ENCODE assay signal across 9 mouse cellular contexts in the genomic region with DNA sequence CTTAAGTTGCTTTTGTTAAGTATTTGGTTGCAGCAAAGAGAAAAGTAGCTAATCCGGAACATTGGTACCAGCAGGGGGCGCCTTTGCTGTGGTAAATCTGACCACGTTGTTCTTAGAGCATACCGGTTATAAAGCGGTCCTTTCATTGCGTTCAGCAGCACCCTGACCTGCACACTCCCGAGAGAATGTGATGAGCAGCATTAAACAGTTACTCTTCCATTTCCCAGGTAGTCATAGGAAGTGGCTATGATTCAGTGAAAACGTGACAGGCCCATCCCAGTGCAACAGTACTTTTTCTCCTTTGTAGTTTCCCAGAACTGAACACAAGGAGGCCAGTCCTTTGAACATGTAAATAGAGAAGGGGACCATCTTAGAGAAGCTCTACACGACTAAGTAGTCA. TPM values are rescaled to one million over a fixed set of nuclear protein-coding genes. Genes with fewer than 3 reads are reported as not detected.
A peak's percentile ranks its signal among the peaks of the same experiment; 100 is the strongest.
DNase-seq lines count a peak whose midpoint lies in the region; ATAC-seq and TF ChIP-seq lines count a peak whose summit lies in the region.
"Had no signal": no experiment of that assay in that cellular context is flagged by ENCODE, and none has a peak within 500 bp of the region (broad histone marks: within the 10 kb centered on the region; RNA-seq: fewer than 3 reads in every experiment).

No protein-coding gene starts in this region.

- peak; percentile 80 for DNase-seq in intestine, embryonic 14.5 days (ENCODE audit: low spot score)
- peak; percentile 75 for DNase-seq in brain, embryonic 14.5 days (ENCODE audit: low read depth)
- DNase-seq in hindbrain, postnatal 0 days (ENCODE audit: low spot score) = peak; percentile 60
- DNase-seq in limb, embryonic 11.5 days (ENCODE audit: low spot score) = peak; percentile 84
- DNase-seq in stomach, postnatal 0 days (ENCODE audit: low spot score) = peak; percentile 71

- H3K4me1 ChIP-seq in intestine, embryonic 14.5 days (replicated peaks; ENCODE audit: control insufficient read depth, insufficient read depth, low read length) = no peaks in the 10 kb centered on the region
- H3K4me1 ChIP-seq in intestine, embryonic 16.5 days (ENCODE audit: control insufficient read depth, insufficient read depth, low read length) = no peaks in the 10 kb centered on the region
- H3K4me1 ChIP-seq in hindbrain, postnatal 0 days (ENCODE audit: insufficient read depth, low read length) = no peaks in the 10 kb centered on the region
- no peaks in the 10 kb centered on the region for H3K4me1 ChIP-seq in limb, embryonic 11.5 days (ENCODE audit: control insufficient read depth, insufficient read depth, low read length)
- no peaks in the 10 kb centered on the region for H3K4me1 ChIP-seq in midbrain, embryonic 15.5 days
- H3K4me1 ChIP-seq in stomach, postnatal 0 days (replicated peaks; ENCODE audit: control insufficient read depth, insufficient read depth) = no peaks in the 10 kb centered on the region
- H3K4me1 ChIP-seq: embryonic facial prominence, embryonic 15.5 days had no signal

- H3K9ac ChIP-seq in intestine, embryonic 14.5 days (ENCODE audit: low read length) = no peak overlapping the region
- H3K9ac ChIP-seq in intestine, embryonic 16.5 days (ENCODE audit: low read depth, low read length) = no peak overlapping the region
- H3K9ac ChIP-seq in hindbrain, postnatal 0 days (replicated peaks; ENCODE audit: low read length) = no peak overlapping the region
- no peak overlapping the region for H3K9ac ChIP-seq in limb, embryonic 11.5 days (ENCODE audit: low read length)
- H3K9ac ChIP-seq in midbrain, embryonic 15.5 days = no peak overlapping the region
- no peak overlapping the region for H3K9ac ChIP-seq in stomach, postnatal 0 days (ENCODE audit: low read length)
- H3K9ac ChIP-seq: embryonic facial prominence, embryonic 15.5 days had no signal

- no peak for TF ChIP-seq EP300 in stomach, postnatal 0 days (optimal IDR thresholded peaks at IDR 0.05)

- peak; percentile 64; the same call in 1 of the 2 replicates for TF ChIP-seq CTCF in brain, embryonic 14.5 days (IDR thresholded peaks at IDR 0.05; ENCODE audit: borderline replicate concordance, extremely low read depth, insufficient read depth, insufficient read length)
- TF ChIP-seq CTCF in hindbrain, postnatal 0 days (IDR thresholded peaks at IDR 0.05; ENCODE audit: low read depth) = peak; percentile 66
- TF ChIP-seq CTCF in stomach, postnatal 0 days (IDR thresholded peaks at IDR 0.05; ENCODE audit: low read depth) = peak; percentile 80

- H3K27me3 ChIP-seq in intestine, embryonic 14.5 days (replicated peaks; ENCODE audit: control insufficient read depth, insufficient read depth, low read length) = no peaks in the 10 kb centered on the region
- H3K27me3 ChIP-seq in intestine, embryonic 16.5 days (replicated peaks; ENCODE audit: control insufficient read depth, insufficient read depth, low read length) = no peaks in the 10 kb centered on the region
- H3K27me3 ChIP-seq in hindbrain, postnatal 0 days (ENCODE audit: insufficient read depth, low read length) = no peaks in the 10 kb centered on the region
- H3K27me3 ChIP-seq in limb, embryonic 11.5 days (ENCODE audit: control insufficient read depth, insufficient read depth, low read length) = no peaks in the 10 kb centered on the region
- no peaks in the 10 kb centered on the region for H3K27me3 ChIP-seq in midbrain, embryonic 15.5 days (replicated peaks)
- no peaks in the 10 kb centered on the region for H3K27me3 ChIP-seq in stomach, postnatal 0 days (ENCODE audit: control insufficient read depth, insufficient read depth, low read length)
- H3K27me3 ChIP-seq: embryonic facial prominence, embryonic 15.5 days had no signal

- no peaks in the 10 kb centered on the region for H3K9me3 ChIP-seq in intestine, embryonic 14.5 days (ENCODE audit: control insufficient read depth, low read length)
- H3K9me3 ChIP-seq in intestine, embryonic 16.5 days (ENCODE audit: control insufficient read depth, low read length) = no peaks in the 10 kb centered on the region
- no peaks in the 10 kb centered on the region for H3K9me3 ChIP-seq in hindbrain, postnatal 0 days (ENCODE audit: low read length)
- no peaks in the 10 kb centered on the region for H3K9me3 ChIP-seq in limb, embryonic 11.5 days (ENCODE audit: control insufficient read depth, low read length)
- no peaks in the 10 kb centered on the region for H3K9me3 ChIP-seq in midbrain, embryonic 15.5 days
- H3K9me3 ChIP-seq in stomach, postnatal 0 days (ENCODE audit: control insufficient read depth, low read length) = no peaks in the 10 kb centered on the region
- H3K9me3 ChIP-seq: embryonic facial prominence, embryonic 15.5 days had no signal

- ATAC-seq in intestine, embryonic 14.5 days (replicated peaks; ENCODE audit: low FRiP score, low TSS enrichment, low read depth) = no peak
- no peak for ATAC-seq in intestine, embryonic 16.5 days
- peak; percentile 77 for ATAC-seq in frontal cortex, adult (ENCODE audit: low TSS enrichment)
- ATAC-seq in hindbrain, postnatal 0 days = no peak
- no peak for ATAC-seq in limb, embryonic 11.5 days (ENCODE audit: insufficient number of reproducible peaks, low FRiP score, low TSS enrichment, low read depth)
- ATAC-seq in midbrain, embryonic 15.5 days (replicated peaks) = no peak
- no peak for ATAC-seq in stomach, postnatal 0 days (ENCODE audit: low FRiP score, low TSS enrichment)

- TF ChIP-seq POLR2A in brain, embryonic 14.5 days (IDR thresholded peaks at IDR 0.05; ENCODE audit: borderline replicate concordance, extremely low read depth, insufficient read depth, insufficient read length, poor library complexity, severe bottlenecking) = no peak

- H3K36me3 ChIP-seq in intestine, embryonic 14.5 days (ENCODE audit: control insufficient read depth, insufficient read depth, low read length) = no peaks in the 10 kb centered on the region
- H3K36me3 ChIP-seq in intestine, embryonic 16.5 days (ENCODE audit: control insufficient read depth, insufficient read depth, low read length) = no peaks in the 10 kb centered on the region
- H3K36me3 ChIP-seq in hindbrain, postnatal 0 days (ENCODE audit: insufficient read depth, low read length) = no peaks in the 10 kb centered on the region
- H3K36me3 ChIP-seq in limb, embryonic 11.5 days (ENCODE audit: control insufficient read depth, insufficient read depth, low read length) = no peaks in the 10 kb centered on the region
- no peaks in the 10 kb centered on the region for H3K36me3 ChIP-seq in midbrain, embryonic 15.5 days (replicated peaks)
- H3K36me3 ChIP-seq in stomach, postnatal 0 days (ENCODE audit: control insufficient read depth, insufficient read depth, low read length) = no peaks in the 10 kb centered on the region
- H3K36me3 ChIP-seq: embryonic facial prominence, embryonic 15.5 days had no signal

- H3K27ac ChIP-seq in intestine, embryonic 14.5 days (ENCODE audit: low read depth) = no peak overlapping the region
- no peak overlapping the region for H3K27ac ChIP-seq in intestine, embryonic 16.5 days (ENCODE audit: low read length)
- no peak overlapping the region for H3K27ac ChIP-seq in hindbrain, postnatal 0 days
- no peak overlapping the region for H3K27ac ChIP-seq in limb, embryonic 11.5 days (replicated peaks; ENCODE audit: low read depth, low read length)
- H3K27ac ChIP-seq in midbrain, embryonic 15.5 days = no peak overlapping the region
- no peak overlapping the region for H3K27ac ChIP-seq in stomach, postnatal 0 days (replicated peaks)
- H3K27ac ChIP-seq: embryonic facial prominence, embryonic 15.5 days had no signal

- WGBS in intestine, embryonic 14.5 days = 7% methylated on average over 9 of the region's 9 CpGs
- WGBS in intestine, embryonic 16.5 days = 6% methylated on average over 9 of the region's 9 CpGs
- WGBS in hindbrain, postnatal 0 days = 6% methylated on average over 9 of the region's 9 CpGs
- 12% methylated on average over 9 of the region's 9 CpGs for WGBS in limb, embryonic 11.5 days
- 6% methylated on average over 9 of the region's 9 CpGs for WGBS in midbrain, embryonic 15.5 days
- 5% methylated on average over 9 of the region's 9 CpGs for WGBS in stomach, postnatal 0 days

- H3K4me2 ChIP-seq in intestine, embryonic 14.5 days (ENCODE audit: low read length) = no peak overlapping the region
- no peak overlapping the region for H3K4me2 ChIP-seq in intestine, embryonic 16.5 days (ENCODE audit: low read depth, low read length)
- H3K4me2 ChIP-seq in hindbrain, postnatal 0 days (ENCODE audit: low read depth, low read length) = no peak overlapping the region
- H3K4me2 ChIP-seq in limb, embryonic 11.5 days (ENCODE audit: low read depth, severe bottlenecking) = no peak overlapping the region
- H3K4me2 ChIP-seq in midbrain, embryonic 15.5 days = peak overlapping the region; percentile 14
- H3K4me2 ChIP-seq in stomach, postnatal 0 days (replicated peaks; ENCODE audit: low read depth) = no peak overlapping the region
- H3K4me2 ChIP-seq: embryonic facial prominence, embryonic 15.5 days had no signal

- H3K4me3 ChIP-seq in intestine, embryonic 14.5 days (ENCODE audit: low read depth, low read length) = no peak overlapping the region
- H3K4me3 ChIP-seq in intestine, embryonic 16.5 days (ENCODE audit: low read length) = no peak overlapping the region
- no peak overlapping the region for H3K4me3 ChIP-seq in hindbrain, postnatal 0 days (ENCODE audit: low read length)
- H3K4me3 ChIP-seq in limb, embryonic 11.5 days (ENCODE audit: low read depth, low read length) = no peak overlapping the region
- H3K4me3 ChIP-seq in midbrain, embryonic 15.5 days = no peak overlapping the region
- no peak overlapping the region for H3K4me3 ChIP-seq in stomach, postnatal 0 days (ENCODE audit: low read depth, low read length)
- H3K4me3 ChIP-seq: embryonic facial prominence, embryonic 15.5 days had no signal

RNA-seq across cellular contexts. Expression of gene Gbp2, which starts 19.8 kb away (rescaled TPM):
- 3.1 and 5.9 TPM in 2 replicates for polyA plus RNA-seq in intestine, embryonic 14.5 days (2014; fragmentation: Nextera tagmentation; extraction: Ambion mirVana)
- polyA plus RNA-seq in intestine, embryonic 16.5 days (2015; fragmentation: Nextera tagmentation; extraction: Ambion mirVana) = 3.7 and 4.0 TPM in 2 replicates
- 0.25 and 0.75 TPM in 2 replicates for polyA plus RNA-seq in brain, embryonic 14.5 days (2012; rRNA removed)
- total RNA-seq in hindbrain, postnatal 0 days (2014; rRNA removed) = 1.0 and 2.7 TPM in 2 replicates
- polyA plus RNA-seq in hindbrain, postnatal 0 days (2015; fragmentation: Nextera tagmentation; extraction: Ambion mirVana) = 1.3 TPM in 2 replicates
- 0.19 TPM in 1 of 2 replicates, not detected in the other for polyA plus RNA-seq in limb, embryonic 11.5 days (2014; fragmentation: Nextera tagmentation; extraction: Ambion mirVana)
- polyA plus RNA-seq in midbrain, embryonic 15.5 days (2015; fragmentation: Nextera tagmentation; extraction: Ambion mirVana) = 0.89 and 1.00 TPM in 2 replicates
- 2.8 and 3.7 TPM in 2 replicates for polyA plus RNA-seq in stomach, postnatal 0 days (2015; fragmentation: Nextera tagmentation; extraction: Ambion mirVana)

RNA-seq across cellular contexts. Expression of gene Gbp2b, which starts 45.6 kb away (rescaled TPM):
- polyA plus RNA-seq in intestine, embryonic 14.5 days (2014; fragmentation: Nextera tagmentation; extraction: Ambion mirVana) = 0.20 and 0.28 TPM in 2 replicates
- 0.61 and 1.0 TPM in 2 replicates for polyA plus RNA-seq in intestine, embryonic 16.5 days (2015; fragmentation: Nextera tagmentation; extraction: Ambion mirVana)
- not detected in 2 replicates for polyA plus RNA-seq in brain, embryonic 14.5 days (2012; rRNA removed)
- 0.31 TPM in 1 of 2 replicates, not detected in the other for total RNA-seq in hindbrain, postnatal 0 days (2014; rRNA removed)
- polyA plus RNA-seq in hindbrain, postnatal 0 days (2015; fragmentation: Nextera tagmentation; extraction: Ambion mirVana) = 0.18 and 0.24 TPM in 2 replicates
- polyA plus RNA-seq in limb, embryonic 11.5 days (2014; fragmentation: Nextera tagmentation; extraction: Ambion mirVana) = not detected in 2 replicates
- not detected in 2 replicates for polyA plus RNA-seq in midbrain, embryonic 15.5 days (2015; fragmentation: Nextera tagmentation; extraction: Ambion mirVana)
- polyA plus RNA-seq in stomach, postnatal 0 days (2015; fragmentation: Nextera tagmentation; extraction: Ambion mirVana) = not detected in 2 replicates
- polyA plus RNA-seq: embryonic facial prominence, embryonic 15.5 days had no signal
